7 mouse cellular contexts compared by ENCODE assay signal in the genomic region with DNA sequence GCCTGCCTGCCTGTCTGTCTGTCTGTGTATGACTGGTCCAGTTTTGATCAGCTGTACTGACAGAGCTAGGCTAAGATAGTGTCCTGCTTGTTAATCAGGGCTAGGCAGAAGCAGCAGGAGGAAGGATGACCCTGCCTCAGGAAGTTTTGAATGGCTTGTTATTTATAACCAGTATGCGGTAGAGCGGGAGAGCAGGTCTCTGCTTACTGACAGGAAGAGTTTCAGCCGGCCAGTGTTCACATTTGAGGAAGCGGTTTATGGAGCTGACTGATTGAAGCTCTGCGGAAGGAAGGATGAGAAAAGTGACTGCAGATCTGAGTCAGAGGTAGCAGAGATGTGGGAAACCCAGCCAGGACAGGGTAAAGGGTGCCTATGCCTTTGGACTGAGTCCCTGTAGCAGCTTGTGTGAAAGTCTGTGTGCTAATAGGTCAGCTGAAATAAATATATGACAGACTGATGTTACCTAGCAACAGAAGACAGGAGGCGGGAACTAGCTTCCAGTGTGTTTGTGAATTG. TPM values are rescaled to one million over a fixed set of nuclear protein-coding genes. Genes with fewer than 3 reads are reported as not detected.
DNase-seq lines count a peak whose midpoint lies in the region; ATAC-seq and TF ChIP-seq lines count a peak whose summit lies in the region.

No protein-coding gene starts in this region.

- no peak overlapping the region for H3K4me3 ChIP-seq in G1E (ENCODE audit: low read depth, low read length)
- H3K4me3 ChIP-seq in hindbrain, embryonic 14.5 days (replicated peaks; ENCODE audit: low read length): no peak overlapping the region

- no peaks in the 10 kb centered on the region for H3K27me3 ChIP-seq in G1E (ENCODE audit: insufficient read depth, low read length)
- H3K27me3 ChIP-seq in hindbrain, embryonic 14.5 days (ENCODE audit: control insufficient read depth, insufficient read depth, low read length): 0 out of 2 replicates have a peak, but pooled peaks cover 7% of the 10 kb centered on the region

- DNase-seq in 416B (ENCODE audit: low read depth) (peak; percentile 94), G1E (ENCODE audit: low spot score) (peak; percentile 5)
- peak; percentile 28 for DNase-seq in hindbrain, embryonic 14.5 days (ENCODE audit: low spot score)
- DNase-seq in left cerebral cortex, postnatal 25 days (ENCODE audit: low spot score in 2 of 2): peak; percentile 7 to 36
- peak; percentile 24 for DNase-seq in mesoderm, embryonic 11.5 days (ENCODE audit: low read depth, low spot score)
- DNase-seq in telencephalon, adult 2 months (ENCODE audit: low read depth, low spot score): peak; percentile 42

- H3K36me3 ChIP-seq in G1E (replicated peaks): peaks cover 14% of the 10 kb centered on the region
- no peaks in the 10 kb centered on the region for H3K36me3 ChIP-seq in hindbrain, embryonic 14.5 days (replicated peaks; ENCODE audit: control insufficient read depth, insufficient read depth)

- 37% methylated on average over 6 of the region's 6 CpGs for WGBS in hindbrain, embryonic 14.5 days

- no peak overlapping the region for H3K4me2 ChIP-seq in hindbrain, embryonic 14.5 days (replicated peaks)

- no peak for TF ChIP-seq CTCF in G1E (IDR thresholded peaks at IDR 0.05; ENCODE audit: low read depth, low read length)

- ATAC-seq in G1E (ENCODE audit: extremely low read depth, insufficient number of reproducible peaks, low FRiP score, poor library complexity, severe bottlenecking): peak; percentile 63
- ATAC-seq in erythroblast, adult 5-6 weeks (replicated peaks; ENCODE audit: low FRiP score, poor library complexity, severe bottlenecking): peak; percentile 80
- ATAC-seq in hindbrain, embryonic 14.5 days (ENCODE audit: low FRiP score): no peak

- H3K9ac ChIP-seq in hindbrain, embryonic 14.5 days: no peak overlapping the region

- no peak overlapping the region; the same call in 1 of the 2 replicates for H3K27ac ChIP-seq in hindbrain, embryonic 14.5 days

- peaks cover 29% of the 10 kb centered on the region for H3K4me1 ChIP-seq in G1E (ENCODE audit: insufficient read depth, low read depth, low read length)
- H3K4me1 ChIP-seq in hindbrain, embryonic 14.5 days (replicated peaks; ENCODE audit: control insufficient read depth, insufficient read depth, low read length): no peaks in the 10 kb centered on the region; the same call in 1 of the 2 replicates

- intact Hi-C loops in left cerebral cortex, postnatal 25 days (cut with DNase I): no loop called here

- H3K9me3 ChIP-seq in G1E (replicated peaks): no peaks in the 10 kb centered on the region
- no peaks in the 10 kb centered on the region for H3K9me3 ChIP-seq in hindbrain, embryonic 14.5 days (ENCODE audit: control insufficient read depth, low read length)

RNA-seq across cellular contexts. Expression of a gene that starts 27.9 kb away (rescaled TPM):
- total RNA-seq in G1E (2014; fragmentation: Nextera tagmentation): 6.0 and 14.1 TPM in 2 replicates
- total RNA-seq in G1E (2017): 5.3 and 7.2 TPM in 2 replicates
- 0.23 and 0.35 TPM in 2 replicates for polyA plus RNA-seq in G1E (2012)
- 141 and 144 TPM in 2 replicates for total RNA-seq in erythroblast, adult 5-6 weeks (2015; ENCODE audit: low replicate concordance)
- total RNA-seq in erythroblast, adult 5-6 weeks (2017; ENCODE audit: low replicate concordance): 178 and 191 TPM in 2 replicates
- polyA plus RNA-seq in hindbrain, embryonic 14.5 days (2014; fragmentation: Nextera tagmentation; extraction: Ambion mirVana): 1.3 TPM in 2 replicates
- total RNA-seq in left cerebral cortex, postnatal 25 days (2021): under 1 TPM; 0.48 to 0.62 TPM

RNA-seq across cellular contexts. Expression of a gene that starts 41.2 kb away (rescaled TPM):
- total RNA-seq in G1E (2014; fragmentation: Nextera tagmentation) (132 and 147 TPM in 2 replicates), G1E (2017) (247 and 292 TPM in 2 replicates)
- polyA plus RNA-seq in G1E (2012): 110 and 113 TPM in 2 replicates
- total RNA-seq in erythroblast, adult 5-6 weeks (2015; ENCODE audit: low replicate concordance): 26.7 and 42.8 TPM in 2 replicates
- 49.1 and 54.4 TPM in 2 replicates for total RNA-seq in erythroblast, adult 5-6 weeks (2017; ENCODE audit: low replicate concordance)
- polyA plus RNA-seq in hindbrain, embryonic 14.5 days (2014; fragmentation: Nextera tagmentation; extraction: Ambion mirVana): 184 and 190 TPM in 2 replicates
- total RNA-seq in left cerebral cortex, postnatal 25 days (2021): 10 to 100 TPM; 59.4 to 69.3 TPM

RNA-seq across cellular contexts. Expression of a gene that starts 56.5 kb away (rescaled TPM):
- not detected in 2 replicates for total RNA-seq in G1E (2014; fragmentation: Nextera tagmentation)
- 0.23 and 0.49 TPM in 2 replicates for total RNA-seq in G1E (2017)
- polyA plus RNA-seq in G1E (2012): not detected in 2 replicates
- not detected in 2 replicates for total RNA-seq in erythroblast, adult 5-6 weeks (2015; ENCODE audit: low replicate concordance)
- total RNA-seq in erythroblast, adult 5-6 weeks (2017; ENCODE audit: low replicate concordance): 0.26 TPM in 1 of 2 replicates, not detected in the other
- polyA plus RNA-seq in hindbrain, embryonic 14.5 days (2014; fragmentation: Nextera tagmentation; extraction: Ambion mirVana): not detected in 2 replicates
- total RNA-seq in left cerebral cortex, postnatal 25 days (2021): not detected

Comparison
In these comparisons a context has a peak if more than half of its experiments do, and no peak if none do; other contexts are left out.
1. DNase-seq: peak in every context shown above with its lines; median percentile 94 in 416B; 42 in telencephalon, adult 2 months; 28 in hindbrain, embryonic 14.5 days; 24 in mesoderm, embryonic 11.5 days; 22 in left cerebral cortex, postnatal 25 days; 5 in G1E.
2. RNA of a gene that starts 27.9 kb away (total RNA-seq): 141 to 191 TPM in erythroblast, adult 5-6 weeks; 5.3 to 14.1 TPM in G1E and 0.48 to 0.62 TPM in left cerebral cortex, postnatal 25 days; every median in the first group is over 4 times any median in the second.